Mouse (Mus musculus): Measurements from ENCODE around the gene Foxo1.

DNA sequence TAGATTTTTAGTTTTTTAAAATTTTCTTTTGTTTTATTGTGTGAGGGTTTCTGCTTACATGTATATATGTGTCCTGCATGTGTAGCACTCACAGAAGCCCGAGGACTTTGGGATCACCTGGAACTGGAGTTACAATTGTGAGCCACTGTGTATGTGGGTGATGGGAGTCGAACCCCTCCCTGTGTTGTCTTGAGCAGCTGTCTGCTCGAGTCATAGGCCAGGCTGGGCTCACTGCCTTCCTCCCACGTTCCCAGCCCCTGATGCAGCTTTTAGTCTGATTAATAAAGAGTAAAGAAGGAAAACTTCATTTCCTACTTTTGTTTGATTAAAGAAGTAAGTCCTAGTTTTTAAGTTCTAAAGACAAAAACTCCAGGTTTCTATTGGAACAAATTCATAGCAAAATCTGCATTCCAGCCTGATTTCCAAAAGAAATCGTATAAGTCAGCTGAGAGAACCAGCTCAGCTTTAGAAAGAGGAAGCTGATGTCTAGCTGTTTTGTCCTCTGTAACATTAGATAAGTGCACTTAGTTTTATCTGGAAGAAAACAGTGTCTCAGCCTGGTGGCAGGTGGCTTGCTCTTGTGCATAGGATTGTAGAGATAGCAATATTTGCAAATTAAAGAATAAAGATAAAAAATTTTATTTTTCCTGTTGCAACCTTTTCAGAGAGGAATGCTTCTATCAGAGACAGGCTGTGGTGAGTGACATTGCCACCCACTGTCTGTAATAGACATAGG lies 40.6 kb downstream of the Foxo1 start:
- TF ChIP-seq EP300 (IDR thresholded peaks at IDR 0.05) (no peak), CTCF (IDR thresholded peaks at IDR 0.05) (no peak)

Data from lung, postnatal 0 days (tissue).